Mouse (Mus musculus) bone marrow macrophage, adult 2 months (primary cell): ENCODE data around the gene Il3. TPM values are rescaled to one million over a fixed set of nuclear protein-coding genes. Genes with fewer than 3 reads are reported as not detected.

Experiments
- H3K27ac ChIP-seq: 2 replicates; pipeline ENCODE4 v1.5.1; 2012; ENCODE audit warnings: low read depth, low read length; ENCODE audit not compliant: insufficient read depth
- H3K4me1 ChIP-seq: 2 replicates; pipeline ENCODE4 v1.6.1; 2012; ENCODE audit warnings: low read length; ENCODE audit not compliant: control insufficient read depth, insufficient read depth
- H3K4me3 ChIP-seq: 2 replicates; pipeline ENCODE4 v1.5.1; 2012; ENCODE audit warnings: mild to moderate bottlenecking, low read length, moderate library complexity; ENCODE audit not compliant: insufficient read depth
- CTCF ChIP-seq: IDR thresholded peaks from 2 replicates; pipeline ENCODE4 v1.5.1; 2012; ENCODE audit warnings: low read depth, mild to moderate bottlenecking, low read length, moderate library complexity
- POLR2A ChIP-seq: IDR thresholded peaks from 2 replicates; pipeline ENCODE4 v1.6.1; 2012; ENCODE audit warnings: mild to moderate bottlenecking, low read depth, low read length, borderline replicate concordance
- polyA plus RNA-seq: library from polyadenylated mRNA; stranded (reverse); fragments of >200 nt; gene quantifications from 2 replicates; pipeline ENCODE4 v1.2.4, GENCODE M21; 2012; ENCODE audit not compliant: missing spikeins, insufficient read depth, insufficient read length

The Il3 gene
- polyA plus RNA-seq, 1 experiment: not detected

- Histone ChIP-seq H3K4me1 (peaks cover 7% of the 10 kb centered on the region), H3K27ac (no peak within 1 kb of the TSS), H3K4me3 (no peak within 1 kb of the TSS)
- TF ChIP-seq POLR2A (no peak), CTCF (no peak)
Measured at GRCm38 (mm10) chr11:54248940-54249717, 17.9 kb downstream of the Il3 start, which contains the start of gene Csf2. TSS of gene Csf2 (minus strand) at chr11:54249667.

GRCm38 (mm10) chr11:54247251-54247950, 19.7 kb downstream of the Il3 start:
- H3K4me1 ChIP-seq: peaks cover 7% of the 10 kb centered on the region
- no peak overlapping the region for H3K27ac ChIP-seq
- no peak overlapping the region for H3K4me3 ChIP-seq
- no peak for TF ChIP-seq POLR2A
- no peak for TF ChIP-seq CTCF

- TF ChIP-seq POLR2A: no peak
- TF ChIP-seq CTCF: no peak
- Histone ChIP-seq H3K4me1 (no peaks in the 10 kb centered on the region), H3K27ac (no peak overlapping the region)
Measured at GRCm38 (mm10) chr11:54244465-54244864, 22.6 kb downstream of the Il3 start.

GRCm38 (mm10) chr11:54242494-54242893, 24.6 kb downstream of the Il3 start:
- no peak overlapping the region for H3K4me3 ChIP-seq
- TF ChIP-seq CTCF (no peak), POLR2A (no peak)
- H3K27ac ChIP-seq: no peak overlapping the region
- H3K4me1 ChIP-seq: peaks cover 6% of the 10 kb centered on the region

More at GRCm38 (mm10) chr11:54244465-54244864, 22.6 kb downstream of the Il3 start:
- no peak overlapping the region for H3K4me3 ChIP-seq

GRCm38 (mm10) chr11:54236939-54237338, 30.1 kb downstream of the Il3 start:
- H3K4me3 ChIP-seq: no peak overlapping the region
- H3K27ac ChIP-seq: no peak overlapping the region
- TF ChIP-seq POLR2A: no peak
- no peak for TF ChIP-seq CTCF
- H3K4me1 ChIP-seq: peaks cover 16% of the 10 kb centered on the region

- TF ChIP-seq POLR2A (no peak), CTCF (no peak)
- peaks cover 8% of the 10 kb centered on the region; the same call in 1 of the 2 replicates for H3K4me1 ChIP-seq
- no peak overlapping the region for H3K27ac ChIP-seq
- no peak overlapping the region for H3K4me3 ChIP-seq
Measured at GRCm38 (mm10) chr11:54227478-54227877, 39.6 kb downstream of the Il3 start.

- H3K27ac ChIP-seq: no peak overlapping the region
- TF ChIP-seq POLR2A (no peak), CTCF (no peak)
Measured at GRCm38 (mm10) chr11:54224475-54224986, 42.5 kb downstream of the Il3 start.

GRCm38 (mm10) chr11:54223637-54224474, 43.2 kb downstream of the Il3 start:
- Histone ChIP-seq H3K27ac (no peak overlapping the region), H3K4me3 (no peak overlapping the region), H3K4me1 (peaks cover 8% of the 10 kb centered on the region)
- TF ChIP-seq CTCF (no peak; the same call in 1 of the 2 replicates), POLR2A (no peak)

More at GRCm38 (mm10) chr11:54224475-54224986, 42.5 kb downstream of the Il3 start:
- peaks cover 8% of the 10 kb centered on the region; the same call in 1 of the 2 replicates for H3K4me1 ChIP-seq
- no peak overlapping the region for H3K4me3 ChIP-seq
